Mouse (Mus musculus) heart, postnatal 0 days (tissue): Measurements from ENCODE around the gene Catsperg2. TPM values are rescaled to one million over a fixed set of nuclear protein-coding genes. Genes with fewer than 3 reads are reported as not detected.
"Not testable (repeated sequence)": the region's sequence is repeated elsewhere in the genome, so short reads cannot be mapped to it uniquely, and the experiment has no call there.

Source experiments
- ATAC-seq: fragments of 200-750 bp; cut with Nextera tagmentation; 2 replicates; pipeline ENCODE4 v1.8.0; 2017; ENCODE audit warnings: low read depth, moderate number of reproducible peaks, moderate library complexity; ENCODE audit not compliant: insufficient read depth
- DNase-seq: peaks from one replicate; pipeline ENCODE4 v3.0.0-alpha.2; 2016; ENCODE audit warnings: low spot score
- H3K27ac ChIP-seq: fragments of 300-500 bp; sonication (generic); 2 replicates; pipeline ENCODE4 v1.5.1; 2014; ENCODE audit warnings: low read depth, mild to moderate bottlenecking
- H3K27me3 ChIP-seq: fragments of 300-500 bp; sonication (generic); 2 replicates; pipeline ENCODE4 v1.6.1; 2014; ENCODE audit warnings: low read length, mixed read lengths; ENCODE audit not compliant: control insufficient read depth, insufficient read depth
- H3K36me3 ChIP-seq: fragments of 300-500 bp; sonication (generic); replicated peaks from 2 replicates; pipeline ENCODE4 v1.6.1; 2014; ENCODE audit warnings: low read length, mixed read lengths; ENCODE audit not compliant: control insufficient read depth, insufficient read depth
- H3K4me1 ChIP-seq: fragments of 300-500 bp; sonication (generic); 2 replicates; pipeline ENCODE4 v1.6.1; 2014; ENCODE audit warnings: antibody characterized with exemption; ENCODE audit not compliant: control insufficient read depth, insufficient read depth
- H3K4me2 ChIP-seq: fragments of 300-500 bp; sonication (generic); 2 replicates; pipeline ENCODE4 v1.6.1; 2014; ENCODE audit warnings: low read depth, mild to moderate bottlenecking, low read length, moderate library complexity
- H3K4me3 ChIP-seq: fragments of 300-500 bp; sonication (generic); 2 replicates; pipeline ENCODE4 v1.5.1; 2014; ENCODE audit warnings: low read depth, low read length
- H3K9ac ChIP-seq: fragments of 300-500 bp; sonication (generic); replicated peaks from 2 replicates; pipeline ENCODE4 v1.6.1; 2014; ENCODE audit warnings: low read depth, low read length, mixed read lengths
- H3K9me3 ChIP-seq: fragments of 300-500 bp; sonication (generic); replicated peaks from 2 replicates; pipeline ENCODE4 v1.6.1; 2016; ENCODE audit warnings: low read length; ENCODE audit not compliant: control insufficient read depth
- CTCF ChIP-seq: IDR thresholded peaks from 2 replicates; pipeline ENCODE4 v1.5.1; 2016; ENCODE audit warnings: antibody characterized with exemption, control low read depth, low read depth
- EP300 ChIP-seq: IDR thresholded peaks from 2 replicates; pipeline ENCODE4 v1.6.1; 2016; ENCODE audit warnings: antibody characterized with exemption, low read depth
- WGBS: fragments of 180-500 bp; shearing (Covaris S2); extraction: QIAGEN DNeasy Blood & Tissue Kit; methylation state at CpG from one replicate; pipeline ENCODE4 v1.1.7; 2014; 5-methylcytosine and 5-hydroxymethylcytosine counted together
- polyA plus RNA-seq: library from polyadenylated mRNA; unstranded; fragments of >200 nt; fragmentation: Nextera tagmentation; extraction: Ambion mirVana; gene quantifications from 2 replicates; pipeline ENCODE4 v1.2.1, GENCODE M21; 2015
- total RNA-seq: library from RNA; depleted of rRNA; stranded (reverse); fragments of >200 nt; gene quantifications from 2 replicates; pipeline ENCODE4 v1.2.3, GENCODE M21; 2014; ENCODE audit warnings: low replicate concordance

The Catsperg2 gene
- total and polyA plus RNA-seq, 2 experiments from 2014 or later = not detected

GRCm38 (mm10) chr7:29767058-29767686 is 40.3 kb upstream of the Catsperg2 start:
- 1% methylated on average over 15 of the region's 15 CpGs for WGBS
- H3K9me3 ChIP-seq = no peaks in the 10 kb centered on the region
- H3K4me1 ChIP-seq = peaks cover 9% of the 10 kb centered on the region
- H3K9ac ChIP-seq = peak overlapping the region; percentile 47
- DNase-seq = peak; percentile 90
- peak overlapping the region; percentile 71 for H3K4me2 ChIP-seq
- H3K27ac ChIP-seq = peak overlapping the region; percentile 80
- no peaks in the 10 kb centered on the region for H3K27me3 ChIP-seq
- H3K36me3 ChIP-seq = peaks cover 12% of the 10 kb centered on the region
- TF ChIP-seq EP300 (no peak), CTCF (no peak)
- peak overlapping the region; percentile 93 for H3K4me3 ChIP-seq
- peak; percentile 62 for ATAC-seq

- no peak overlapping the region for H3K9ac ChIP-seq
- no peak overlapping the region for H3K27ac ChIP-seq
- H3K4me1 ChIP-seq = peaks cover 7% of the 10 kb centered on the region
- H3K4me2 ChIP-seq = no peak overlapping the region
- H3K9me3 ChIP-seq = no peaks in the 10 kb centered on the region
- 77% methylated on average over 7 of the region's 7 CpGs for WGBS
- ATAC-seq (no peak), DNase-seq (no peak)
- TF ChIP-seq EP300 (no peak), CTCF (no peak)
- no peaks in the 10 kb centered on the region for H3K27me3 ChIP-seq
- no peak overlapping the region for H3K4me3 ChIP-seq
- H3K36me3 ChIP-seq = no peaks in the 10 kb centered on the region
Observed at GRCm38 (mm10) chr7:29764702-29765101, 37.9 kb upstream of the Catsperg2 start.

GRCm38 (mm10) chr7:29760476-29760875 is 33.6 kb upstream of the Catsperg2 start:
- ATAC-seq (no peak), DNase-seq (no peak)
- H3K4me2 ChIP-seq = no peak overlapping the region
- TF ChIP-seq CTCF (no peak), EP300 (no peak)
- H3K4me3 ChIP-seq = no peak overlapping the region
- WGBS = 85% methylated on average over 5 of the region's 5 CpGs
- H3K9ac ChIP-seq = no peak overlapping the region
- H3K9me3 ChIP-seq = no peaks in the 10 kb centered on the region
- no peaks in the 10 kb centered on the region for H3K36me3 ChIP-seq
- no peaks in the 10 kb centered on the region for H3K4me1 ChIP-seq
- H3K27ac ChIP-seq = no peak overlapping the region
- no peaks in the 10 kb centered on the region for H3K27me3 ChIP-seq

GRCm38 (mm10) chr7:29742258-29742657 is 15.4 kb upstream of the Catsperg2 start:
- no peak for DNase-seq
- Histone ChIP-seq H3K9ac (no peak overlapping the region), H3K27me3 (no peaks in the 10 kb centered on the region), H3K36me3 (no peaks in the 10 kb centered on the region), H3K4me2 (no peak overlapping the region), H3K4me1 (no peaks in the 10 kb centered on the region), H3K9me3 (no peaks in the 10 kb centered on the region), H3K27ac (no peak overlapping the region), H3K4me3 (no peak overlapping the region)
- no peak for ATAC-seq
- TF ChIP-seq EP300 (no peak), CTCF (no peak)
- WGBS = 74% methylated on average over 3 of the region's 3 CpGs

- no peaks in the 10 kb centered on the region for H3K4me1 ChIP-seq
- 57% methylated on average over 2 of the region's 2 CpGs for WGBS
- H3K4me3 ChIP-seq = no peak overlapping the region
- H3K4me2 ChIP-seq = no peak overlapping the region
- no peaks in the 10 kb centered on the region for H3K27me3 ChIP-seq
- DNase-seq (no peak), ATAC-seq (no peak)
- H3K27ac ChIP-seq = no peak overlapping the region
- H3K9ac ChIP-seq = no peak overlapping the region
- TF ChIP-seq CTCF (peak; percentile 24), EP300 (no peak)
- no peaks in the 10 kb centered on the region for H3K36me3 ChIP-seq
- peaks cover 15% of the 10 kb centered on the region for H3K9me3 ChIP-seq
Observed at GRCm38 (mm10) chr7:29728055-29728454, 1.2 kb upstream of the Catsperg2 start.

GRCm38 (mm10) chr7:29725461-29726142 is 1.2 kb downstream of the Catsperg2 start:
- H3K4me3 ChIP-seq, H3K9me3 ChIP-seq, H3K27me3 ChIP-seq, H3K36me3 ChIP-seq, ATAC-seq, H3K27ac ChIP-seq, H3K9ac ChIP-seq, H3K4me2 ChIP-seq, DNase-seq, H3K4me1 ChIP-seq: not testable (repeated sequence)
- WGBS = 20% methylated on average over 16 of the region's 17 CpGs

- not testable (repeated sequence) for H3K27ac ChIP-seq, H3K36me3 ChIP-seq, DNase-seq, ATAC-seq, H3K4me1 ChIP-seq, H3K4me2 ChIP-seq, H3K9ac ChIP-seq, H3K4me3 ChIP-seq, H3K9me3 ChIP-seq, H3K27me3 ChIP-seq
- 67% methylated on average over 2 of the region's 2 CpGs for WGBS
Observed at GRCm38 (mm10) chr7:29708891-29709290, 17.9 kb downstream of the Catsperg2 start.

GRCm38 (mm10) chr7:29695231-29695630 is 31.6 kb downstream of the Catsperg2 start:
- DNase-seq, H3K9ac ChIP-seq, H3K4me2 ChIP-seq, H3K36me3 ChIP-seq, H3K27me3 ChIP-seq, H3K27ac ChIP-seq, H3K4me1 ChIP-seq, ATAC-seq, H3K4me3 ChIP-seq, H3K9me3 ChIP-seq: not testable (repeated sequence)
- 69% methylated on average over 3 of the region's 3 CpGs for WGBS
